Mouse (Mus musculus): ENCODE measurements around the gene Ly6g6e.

DNA sequence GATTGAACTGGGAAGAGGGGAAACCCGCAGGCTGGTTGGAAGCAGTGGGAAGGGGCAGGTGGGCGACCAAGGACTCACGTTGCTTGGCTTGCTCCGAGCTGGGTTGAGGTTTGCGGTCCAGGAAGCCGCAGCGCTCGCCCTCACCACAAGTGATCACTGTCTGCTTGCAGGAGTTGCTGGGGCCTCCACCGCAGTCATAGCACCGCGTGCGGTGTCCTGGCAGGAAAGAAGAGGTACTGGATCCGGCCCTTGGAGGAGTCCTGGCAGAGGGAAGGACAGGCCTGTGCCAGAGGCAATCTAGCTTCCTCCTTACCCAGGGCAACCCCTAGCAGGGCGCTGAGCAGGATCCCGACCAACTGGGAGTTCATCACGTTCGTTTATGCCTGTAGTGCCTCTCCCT is 2.6 kb upstream of the Ly6g6e start:
- TF ChIP-seq CTCF (conservative IDR thresholded peaks at IDR 0.05; ENCODE audit: low read length) (no peak), NANOG (IDR thresholded peaks at IDR 0.05; ENCODE audit: borderline replicate concordance, low read length) (no peak), POU5F1 (IDR thresholded peaks at IDR 0.05; ENCODE audit: borderline replicate concordance, low read length) (no peak)
